Mouse (Mus musculus) E14TG2a.4 (cell line): Measurements from ENCODE around the gene H2-D1.

Source experiments
- CTCF ChIP-seq: conservative IDR thresholded peaks from 2 replicates; pipeline ENCODE4 v1.5.1; 2014; ENCODE audit warnings: low read length
- NANOG ChIP-seq: IDR thresholded peaks from 2 replicates; pipeline ENCODE4 v1.6.1; 2014; ENCODE audit warnings: borderline replicate concordance, low read length, mixed read lengths

GRCm38 (mm10) chr17:35269653-35270347, 7.3 kb downstream of the H2-D1 start:
- TF ChIP-seq CTCF: no peak
- no peak for TF ChIP-seq NANOG
